Mouse (Mus musculus) spleen, adult 2 months (tissue): ENCODE measurements around the gene Prrt2. TPM values are rescaled to one million over a fixed set of nuclear protein-coding genes. Genes with fewer than 3 reads are reported as not detected.
A peak's percentile ranks its signal among the peaks of the same experiment; 100 is the strongest.

Experiments
- DNase-seq, 2 experiments: peaks; one replicate each; pipeline versions ENCODE4 v3.0.0 to v3.0.0-alpha.2; 2012 to 2021; ENCODE audit warnings: low spot score in 2 of 2, low read depth in 1 of 2
- H3K27ac ChIP-seq: fragments of 200-500 bp; 2 replicates; pipeline ENCODE4 v1.5.1; 2012; ENCODE audit warnings: low read length, inconsistent platforms; ENCODE audit not compliant: insufficient read depth
- H3K27me3 ChIP-seq: fragments of 200-500 bp; 2 replicates; pipeline ENCODE4 v1.6.1; 2012; ENCODE audit warnings: mild to moderate bottlenecking, moderate library complexity, low read length, inconsistent platforms; ENCODE audit not compliant: control insufficient read depth, insufficient read depth
- H3K36me3 ChIP-seq: fragments of 200-500 bp; 2 replicates; pipeline ENCODE4 v1.6.1; 2012; ENCODE audit warnings: mild to moderate bottlenecking, low read length, inconsistent platforms; ENCODE audit not compliant: control insufficient read depth, insufficient read depth
- H3K4me1 ChIP-seq: fragments of 200-500 bp; 2 replicates; pipeline ENCODE4 v1.6.1; 2011; ENCODE audit warnings: inconsistent platforms; ENCODE audit not compliant: control insufficient read depth, insufficient read depth, insufficient read length
- H3K4me3 ChIP-seq: fragments of 200-500 bp; 2 replicates; pipeline ENCODE4 v1.5.1; 2011; ENCODE audit warnings: mild to moderate bottlenecking, inconsistent platforms; ENCODE audit not compliant: insufficient read depth, insufficient read length; ENCODE audit errors: extremely low read depth
- CTCF ChIP-seq: fragments of 200-500 bp; IDR thresholded peaks from 2 replicates; pipeline ENCODE4 v1.5.1; 2011; ENCODE audit warnings: mild to moderate bottlenecking, inconsistent platforms; ENCODE audit not compliant: insufficient read depth, insufficient read length, insufficient replicate concordance; ENCODE audit errors: extremely low read depth
- POLR2A ChIP-seq: fragments of 200-500 bp; IDR thresholded peaks from 2 replicates; pipeline ENCODE4 v1.6.1; 2011; ENCODE audit warnings: low read depth, low read length, inconsistent platforms
- WGBS: fragments of 180-500 bp; shearing (Covaris S2); methylation state at CpG from one replicate; pipeline ENCODE4 v1.1.7; 2018; 5-methylcytosine and 5-hydroxymethylcytosine counted together
- polyA plus RNA-seq: library from polyadenylated mRNA; depleted of rRNA; stranded (reverse); fragments of >200 nt; gene quantifications from 2 replicates; pipeline ENCODE4 v1.2.3, GENCODE M21; 2012

Prrt2 gene
- polyA plus RNA-seq, 1 experiment, result 5.8 TPM

DNA sequence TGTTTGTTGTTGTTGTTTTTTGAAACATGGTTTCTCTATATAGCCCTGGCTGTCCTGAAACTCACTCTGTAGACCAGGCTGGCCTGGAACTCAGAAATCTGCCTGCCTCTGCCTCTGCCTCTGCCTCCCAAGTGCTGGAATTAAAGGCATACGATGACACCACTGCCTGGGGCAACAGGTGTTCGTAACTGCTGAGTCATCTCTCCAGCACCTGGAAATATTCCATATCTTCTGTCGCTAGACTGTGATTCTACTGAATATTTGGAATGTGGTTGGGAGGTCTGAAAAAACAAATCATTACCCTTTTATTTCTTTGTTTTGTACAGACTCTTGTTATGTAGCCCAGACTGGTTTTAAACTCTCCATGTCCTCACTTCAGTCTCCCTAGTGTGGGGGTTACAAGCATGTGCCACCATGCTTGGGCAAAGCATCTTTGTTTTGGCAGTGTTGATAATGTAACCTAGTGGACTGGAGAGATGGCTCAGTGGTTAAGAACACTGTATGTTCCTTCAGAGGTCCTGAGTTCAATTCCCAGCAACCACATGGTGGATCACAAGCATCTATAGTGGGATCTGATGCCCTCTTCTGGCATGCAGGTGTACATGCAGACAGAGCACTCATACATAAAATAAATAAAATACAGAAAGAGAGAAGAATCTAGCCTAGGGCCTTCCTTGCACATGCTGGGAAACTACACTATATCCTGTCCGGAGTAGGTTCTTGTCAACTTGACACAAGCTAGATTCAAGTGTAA is 16.7 kb downstream of the Prrt2 start:
- TF ChIP-seq CTCF (no peak), POLR2A (no peak)
- Histone ChIP-seq H3K4me3 (no peak overlapping the region), H3K27me3 (no peaks in the 10 kb centered on the region), H3K36me3 (peaks cover 6% of the 10 kb centered on the region), H3K27ac (no peak overlapping the region), H3K4me1 (peaks cover 11% of the 10 kb centered on the region; the same call in 1 of the 2 replicates)
- 93% methylated on average over 4 of the region's 4 CpGs for WGBS
- DNase-seq, result no peak

DNA sequence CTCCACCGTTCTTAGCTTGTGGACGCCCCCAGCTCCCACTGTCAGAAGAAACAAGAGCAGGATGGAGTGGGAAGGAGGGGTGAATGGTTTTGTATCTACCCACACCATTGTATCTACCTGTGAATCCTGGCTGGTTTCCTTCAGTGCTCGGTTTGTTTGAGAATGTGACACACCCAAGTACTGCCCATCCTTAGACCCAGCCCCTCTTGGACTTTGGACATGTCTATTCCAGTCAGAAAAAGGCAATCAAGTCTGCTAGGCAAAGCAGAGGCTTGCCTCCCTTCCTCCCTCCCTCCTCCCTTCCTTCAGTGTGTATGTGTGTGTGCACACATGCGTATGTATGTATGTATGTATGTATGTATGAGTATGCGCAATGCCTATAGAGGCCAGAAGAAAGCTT is 17.4 kb downstream of the Prrt2 start:
- no peak overlapping the region for H3K4me3 ChIP-seq
- DNase-seq, result no peak
- TF ChIP-seq CTCF (no peak), POLR2A (no peak)
- peaks cover 8% of the 10 kb centered on the region for H3K36me3 ChIP-seq
- peaks cover 4% of the 10 kb centered on the region; the same call in 1 of the 2 replicates for H3K4me1 ChIP-seq
- 93% methylated on average over 5 of the region's 5 CpGs for WGBS
- H3K27ac ChIP-seq, result no peak overlapping the region
- no peaks in the 10 kb centered on the region for H3K27me3 ChIP-seq

DNA sequence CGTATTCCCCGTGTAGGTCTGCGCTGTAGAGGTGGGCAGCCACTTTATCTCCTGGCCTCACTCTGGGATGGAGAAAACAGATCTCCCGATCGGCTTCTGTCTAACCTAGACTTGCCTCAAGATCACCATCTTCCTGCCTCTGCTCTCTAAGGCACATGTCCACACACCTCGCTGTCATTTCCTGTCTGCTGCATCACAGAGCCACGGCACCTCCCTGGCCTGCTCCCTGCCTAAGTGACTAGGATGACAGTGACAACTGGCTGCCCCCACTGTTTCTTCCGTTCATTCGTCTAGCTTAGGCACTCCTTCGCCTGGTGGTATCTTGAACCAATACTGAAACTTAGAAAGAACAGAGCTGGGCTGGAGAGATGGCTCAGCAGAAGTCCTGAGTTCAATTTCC is 21.4 kb downstream of the Prrt2 start:
- Histone ChIP-seq H3K4me3 (no peak overlapping the region), H3K27me3 (no peaks in the 10 kb centered on the region), H3K27ac (no peak overlapping the region), H3K4me1 (no peaks in the 10 kb centered on the region), H3K36me3 (peaks cover 23% of the 10 kb centered on the region)
- no peak for TF ChIP-seq CTCF
- TF ChIP-seq POLR2A, result no peak
- WGBS, result 69% methylated on average over 10 of the region's 10 CpGs
- DNase-seq, result no peak

DNA sequence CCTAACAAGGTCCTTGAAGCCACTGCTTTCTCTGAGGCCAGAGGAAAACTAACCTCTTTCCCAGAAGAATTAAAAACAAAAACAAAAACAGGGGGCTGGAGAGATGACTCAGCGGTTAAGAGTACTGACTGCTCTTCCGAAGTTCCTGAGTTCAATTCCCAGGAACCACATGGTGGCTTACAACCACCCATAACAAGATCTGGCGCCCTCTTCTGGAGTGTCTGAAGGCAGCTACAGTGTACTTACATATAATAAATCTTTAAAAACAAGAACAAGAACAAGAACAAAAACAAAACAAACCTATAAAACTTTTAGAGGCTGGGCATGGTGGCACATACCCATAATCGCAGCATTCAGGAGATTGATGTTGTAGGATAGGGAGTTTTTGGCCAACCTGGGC is 24.6 kb downstream of the Prrt2 start:
- no peak for TF ChIP-seq POLR2A
- 88% methylated on average over 4 of the region's 4 CpGs for WGBS
- Histone ChIP-seq H3K27me3 (no peaks in the 10 kb centered on the region), H3K4me3 (no peak overlapping the region), H3K27ac (no peak overlapping the region), H3K4me1 (no peaks in the 10 kb centered on the region), H3K36me3 (peaks cover 25% of the 10 kb centered on the region)
- DNase-seq, result no peak

DNA sequence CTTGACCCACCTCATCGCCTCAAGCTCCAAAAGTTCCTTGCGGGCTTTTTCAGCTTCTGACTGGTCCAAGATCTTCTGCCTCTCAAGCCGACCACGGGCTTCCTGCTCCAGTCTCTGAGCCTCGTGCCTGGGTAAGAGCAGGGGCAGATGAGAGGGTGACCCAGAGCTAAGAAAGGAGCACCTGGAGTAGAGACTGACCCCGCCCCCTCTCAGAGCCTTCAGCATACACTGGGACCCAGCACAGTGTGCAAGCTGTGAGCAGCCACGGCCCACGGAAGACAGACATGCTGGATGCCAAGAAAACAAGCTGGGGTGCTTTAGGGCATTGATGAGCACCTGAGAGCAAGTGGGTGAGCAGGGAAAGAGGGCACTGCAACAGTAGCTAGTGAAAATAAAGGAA is 32.2 kb downstream of the Prrt2 start:
- DNase-seq, result no peak
- Histone ChIP-seq H3K27me3 (no peaks in the 10 kb centered on the region), H3K4me1 (no peaks in the 10 kb centered on the region), H3K27ac (no peak overlapping the region), H3K4me3 (no peak overlapping the region), H3K36me3 (peaks cover 26% of the 10 kb centered on the region)
- TF ChIP-seq CTCF (no peak), POLR2A (no peak)
- WGBS, result 81% methylated on average over 8 of the region's 8 CpGs

GRCm38 (mm10) chr7:126986319-126986718 is 34.7 kb downstream of the Prrt2 start:
- Histone ChIP-seq H3K4me3 (no peak overlapping the region), H3K4me1 (no peaks in the 10 kb centered on the region), H3K27ac (no peak overlapping the region), H3K27me3 (no peaks in the 10 kb centered on the region), H3K36me3 (peaks cover 24% of the 10 kb centered on the region)
- no peak for DNase-seq
- whole genome bisulfite sequencing, result 61% methylated on average over 9 of the region's 9 CpGs
- no peak for TF ChIP-seq POLR2A
- peak; percentile 55; the same call in 1 of the 2 replicates for TF ChIP-seq CTCF

GRCm38 (mm10) chr7:126984667-126985444 is 36.2 kb downstream of the Prrt2 start:
- Histone ChIP-seq H3K36me3 (peaks cover 30% of the 10 kb centered on the region), H3K27me3 (no peaks in the 10 kb centered on the region), H3K4me3 (no peak overlapping the region), H3K4me1 (no peaks in the 10 kb centered on the region), H3K27ac (no peak overlapping the region)
- 77% methylated on average over 10 of the region's 10 CpGs for WGBS
- TF ChIP-seq POLR2A (no peak), CTCF (no peak)
- DNase-seq, result no peak
